Mouse (Mus musculus): ENCODE data around the gene Zfp296. TPM values are rescaled to one million over a fixed set of nuclear protein-coding genes. Genes with fewer than 3 reads are reported as not detected.

The Zfp296 gene
- polyA plus RNA-seq, 1 experiment from 2014 or later, result 1.2 TPM

GRCm38 (mm10) chr7:19558965-19559364, 18.1 kb upstream of the Zfp296 start:
- 55% methylated on average over 2 of the region's 2 CpGs for WGBS
- Histone ChIP-seq H3K4me3 (ENCODE audit: low read depth, low read length) (no peak overlapping the region), H3K27ac (replicated peaks; ENCODE audit: low read depth, low read length) (no peak overlapping the region), H3K9me3 (ENCODE audit: control insufficient read depth, low read length) (no peaks in the 10 kb centered on the region), H3K4me2 (ENCODE audit: low read depth, low read length) (no peak overlapping the region), H3K27me3 (replicated peaks; ENCODE audit: control insufficient read depth, insufficient read depth, low read length) (no peaks in the 10 kb centered on the region), H3K4me1 (ENCODE audit: control insufficient read depth, insufficient read depth, low read length) (peaks cover 26% of the 10 kb centered on the region), H3K9ac (ENCODE audit: low read depth, low read length) (no peak overlapping the region), H3K36me3 (ENCODE audit: control insufficient read depth, insufficient read depth, low read length) (peaks cover 14% of the 10 kb centered on the region; the same call in 1 of the 2 replicates)
- ATAC-seq (ENCODE audit: low read depth), result no peak
- no peak for DNase-seq (ENCODE audit: low spot score)

- Histone ChIP-seq H3K4me1 (ENCODE audit: control insufficient read depth, insufficient read depth, low read length) (peaks cover 26% of the 10 kb centered on the region), H3K4me2 (ENCODE audit: low read depth, low read length) (peak overlapping the region; percentile 98), H3K9ac (ENCODE audit: low read depth, low read length) (peak overlapping the region; percentile 97), H3K27ac (replicated peaks; ENCODE audit: low read depth, low read length) (peak overlapping the region; percentile 94; the same call in 1 of the 2 replicates), H3K27me3 (replicated peaks; ENCODE audit: control insufficient read depth, insufficient read depth, low read length) (no peaks in the 10 kb centered on the region), H3K4me3 (ENCODE audit: low read depth, low read length) (peak overlapping the region; percentile 99), H3K9me3 (ENCODE audit: control insufficient read depth, low read length) (0 out of 2 replicates have a peak, but pooled peaks cover 4% of the 10 kb centered on the region), H3K36me3 (ENCODE audit: control insufficient read depth, insufficient read depth, low read length) (peaks cover 22% of the 10 kb centered on the region)
- no peak for ATAC-seq (ENCODE audit: low read depth)
- peak; percentile 50 for DNase-seq (ENCODE audit: low spot score)
- 21% methylated on average over 11 of the region's 11 CpGs for WGBS
Observed at GRCm38 (mm10) chr7:19560491-19561260, 16.4 kb upstream of the Zfp296 start.

- ATAC-seq (ENCODE audit: low read depth), result no peak
- no peak for DNase-seq (ENCODE audit: low spot score)
- peaks cover 26% of the 10 kb centered on the region for H3K4me1 ChIP-seq (ENCODE audit: control insufficient read depth, insufficient read depth, low read length)
- H3K27ac ChIP-seq (replicated peaks; ENCODE audit: low read depth, low read length), result peak overlapping the region; percentile 94
- 2% methylated on average over 11 of the region's 11 CpGs for WGBS
- peak overlapping the region; percentile 98 for H3K4me2 ChIP-seq (ENCODE audit: low read depth, low read length)
- H3K4me3 ChIP-seq (ENCODE audit: low read depth, low read length), result peak overlapping the region; percentile 99
- H3K9ac ChIP-seq (ENCODE audit: low read depth, low read length), result peak overlapping the region; percentile 97
- 0 out of 2 replicates have a peak, but pooled peaks cover 4% of the 10 kb centered on the region for H3K9me3 ChIP-seq (ENCODE audit: control insufficient read depth, low read length)
- H3K27me3 ChIP-seq (replicated peaks; ENCODE audit: control insufficient read depth, insufficient read depth, low read length), result no peaks in the 10 kb centered on the region
- peaks cover 24% of the 10 kb centered on the region for H3K36me3 ChIP-seq (ENCODE audit: control insufficient read depth, insufficient read depth, low read length)
Observed at GRCm38 (mm10) chr7:19561431-19561764, 15.7 kb upstream of the Zfp296 start.

- Histone ChIP-seq H3K4me1 (ENCODE audit: control insufficient read depth, insufficient read depth, low read length) (peaks cover 26% of the 10 kb centered on the region), H3K4me2 (ENCODE audit: low read depth, low read length) (peak overlapping the region; percentile 98), H3K36me3 (ENCODE audit: control insufficient read depth, insufficient read depth, low read length) (peaks cover 30% of the 10 kb centered on the region), H3K27me3 (replicated peaks; ENCODE audit: control insufficient read depth, insufficient read depth, low read length) (no peaks in the 10 kb centered on the region), H3K4me3 (ENCODE audit: low read depth, low read length) (peak overlapping the region; percentile 99), H3K9ac (ENCODE audit: low read depth, low read length) (peak overlapping the region; percentile 97), H3K27ac (replicated peaks; ENCODE audit: low read depth, low read length) (peak overlapping the region; percentile 94), H3K9me3 (ENCODE audit: control insufficient read depth, low read length) (0 out of 2 replicates have a peak, but pooled peaks cover 4% of the 10 kb centered on the region)
- WGBS, result under 1% methylated on average over 79 of the region's 102 CpGs
- peak; percentile 97 for DNase-seq (ENCODE audit: low spot score)
- peak; percentile 90 for ATAC-seq (ENCODE audit: low read depth)
Observed at GRCm38 (mm10) chr7:19561765-19562642, 15.1 kb upstream of the Zfp296 start.

GRCm38 (mm10) chr7:19562643-19563410, 14.3 kb upstream of the Zfp296 start, which contains the start of gene Ppp1r37:
TSS of gene Ppp1r37 (minus strand) at chr7:19563076.
- DNase-seq (ENCODE audit: low spot score) (peak; percentile 69), ATAC-seq (ENCODE audit: low read depth) (peak; percentile 45; the same call in 1 of the 2 replicates)
- Histone ChIP-seq H3K4me1 (ENCODE audit: control insufficient read depth, insufficient read depth, low read length) (peaks cover 26% of the 10 kb centered on the region), H3K27ac (replicated peaks; ENCODE audit: low read depth, low read length) (peak within 1 kb of the TSS; percentile 94), H3K4me2 (ENCODE audit: low read depth, low read length) (peak within 1 kb of the TSS; percentile 98), H3K9me3 (ENCODE audit: control insufficient read depth, low read length) (0 out of 2 replicates have a peak, but pooled peaks cover 4% of the 10 kb centered on the region), H3K9ac (ENCODE audit: low read depth, low read length) (peak within 1 kb of the TSS; percentile 97), H3K36me3 (ENCODE audit: control insufficient read depth, insufficient read depth, low read length) (peaks cover 33% of the 10 kb centered on the region), H3K4me3 (ENCODE audit: low read depth, low read length) (peak within 1 kb of the TSS; percentile 99), H3K27me3 (replicated peaks; ENCODE audit: control insufficient read depth, insufficient read depth, low read length) (no peaks in the 10 kb centered on the region)
- 4% methylated on average over 19 of the region's 19 CpGs for WGBS

- H3K9ac ChIP-seq (ENCODE audit: low read depth, low read length), result no peak overlapping the region; the same call in 1 of the 2 replicates
Observed at GRCm38 (mm10) chr7:19563884-19564283, 13.2 kb upstream of the Zfp296 start.

GRCm38 (mm10) chr7:19564455-19564854, 12.6 kb upstream of the Zfp296 start:
- WGBS, result 76% methylated on average over 4 of the region's 4 CpGs
- H3K9ac ChIP-seq (ENCODE audit: low read depth, low read length), result no peak overlapping the region

More at GRCm38 (mm10) chr7:19563884-19564283, 13.2 kb upstream of the Zfp296 start:
- Histone ChIP-seq H3K4me3 (ENCODE audit: low read depth, low read length) (no peak overlapping the region), H3K4me2 (ENCODE audit: low read depth, low read length) (no peak overlapping the region), H3K4me1 (ENCODE audit: control insufficient read depth, insufficient read depth, low read length) (peaks cover 24% of the 10 kb centered on the region), H3K36me3 (ENCODE audit: control insufficient read depth, insufficient read depth, low read length) (peaks cover 33% of the 10 kb centered on the region), H3K27ac (replicated peaks; ENCODE audit: low read depth, low read length) (0 out of 2 replicates have a peak overlapping the region, but pooled peaks have one; percentile 94), H3K9me3 (ENCODE audit: control insufficient read depth, low read length) (0 out of 2 replicates have a peak, but pooled peaks cover 4% of the 10 kb centered on the region), H3K27me3 (replicated peaks; ENCODE audit: control insufficient read depth, insufficient read depth, low read length) (no peaks in the 10 kb centered on the region)
- ATAC-seq (ENCODE audit: low read depth), result no peak
- WGBS, result 79% methylated on average over 3 of the region's 3 CpGs
- no peak for DNase-seq (ENCODE audit: low spot score)

GRCm38 (mm10) chr7:19565803-19566202, 11.3 kb upstream of the Zfp296 start:
- peaks cover 9% of the 10 kb centered on the region for H3K4me1 ChIP-seq (ENCODE audit: control insufficient read depth, insufficient read depth, low read length)
- no peak overlapping the region for H3K27ac ChIP-seq (replicated peaks; ENCODE audit: low read depth, low read length)
- DNase-seq (ENCODE audit: low spot score), result no peak
- no peak overlapping the region for H3K9ac ChIP-seq (ENCODE audit: low read depth, low read length)
- 95% methylated on average over 2 of the region's 2 CpGs for WGBS
- no peak overlapping the region for H3K4me2 ChIP-seq (ENCODE audit: low read depth, low read length)
- no peaks in the 10 kb centered on the region for H3K27me3 ChIP-seq (replicated peaks; ENCODE audit: control insufficient read depth, insufficient read depth, low read length)
- 0 out of 2 replicates have a peak, but pooled peaks cover 4% of the 10 kb centered on the region for H3K9me3 ChIP-seq (ENCODE audit: control insufficient read depth, low read length)
- ATAC-seq (ENCODE audit: low read depth), result no peak
- H3K4me3 ChIP-seq (ENCODE audit: low read depth, low read length), result no peak overlapping the region
- peaks cover 48% of the 10 kb centered on the region for H3K36me3 ChIP-seq (ENCODE audit: control insufficient read depth, insufficient read depth, low read length)

More at GRCm38 (mm10) chr7:19564455-19564854, 12.6 kb upstream of the Zfp296 start:
- H3K9me3 ChIP-seq (ENCODE audit: control insufficient read depth, low read length), result 0 out of 2 replicates have a peak, but pooled peaks cover 4% of the 10 kb centered on the region
- H3K4me3 ChIP-seq (ENCODE audit: low read depth, low read length), result no peak overlapping the region
- no peak overlapping the region for H3K4me2 ChIP-seq (ENCODE audit: low read depth, low read length)
- no peak overlapping the region for H3K27ac ChIP-seq (replicated peaks; ENCODE audit: low read depth, low read length)
- H3K4me1 ChIP-seq (ENCODE audit: control insufficient read depth, insufficient read depth, low read length), result peaks cover 19% of the 10 kb centered on the region
- H3K27me3 ChIP-seq (replicated peaks; ENCODE audit: control insufficient read depth, insufficient read depth, low read length), result no peaks in the 10 kb centered on the region
- ATAC-seq (ENCODE audit: low read depth) (no peak), DNase-seq (ENCODE audit: low spot score) (no peak)
- peaks cover 39% of the 10 kb centered on the region for H3K36me3 ChIP-seq (ENCODE audit: control insufficient read depth, insufficient read depth, low read length)
